Mouse (Mus musculus) layer of hippocampus, adult 11-12 months (tissue): ENCODE measurements at regions not wholly inside any gene's neighbourhood (a gene's known extent, or its start where the extent isn't known, plus 50 kb on each side); places are given as distances from the start of the nearest gene placed in this dataset.
"Not testable (repeated sequence)": the region's sequence is repeated elsewhere in the genome, so short reads cannot be mapped to it uniquely, and the experiment has no call there.

Experiments
- DNase-seq: peaks from one replicate; pipeline ENCODE4 v3.0.0; 2022; ENCODE audit warnings: low spot score

DNA sequence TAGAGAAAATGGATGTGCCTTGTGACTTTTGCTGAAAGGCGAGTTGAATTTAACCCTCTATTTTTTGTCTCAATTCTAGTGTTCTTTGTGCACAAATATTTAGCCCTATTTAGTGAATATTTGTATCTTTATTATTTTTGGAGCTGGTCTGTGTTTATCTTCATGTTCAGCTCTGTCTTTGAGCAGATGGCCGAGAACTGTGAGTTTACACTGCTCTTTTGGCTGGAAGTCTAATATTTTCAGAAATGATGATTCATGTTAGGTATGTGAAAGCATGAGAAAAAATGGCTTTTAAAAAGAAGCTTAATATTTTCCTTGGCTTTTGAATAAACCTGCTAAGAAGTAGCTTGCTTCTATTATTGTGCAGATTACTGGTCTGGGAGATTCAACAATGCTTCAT, 505.4 kb downstream of the Sema5a start:
- peak; percentile 7 for DNase-seq

DNA sequence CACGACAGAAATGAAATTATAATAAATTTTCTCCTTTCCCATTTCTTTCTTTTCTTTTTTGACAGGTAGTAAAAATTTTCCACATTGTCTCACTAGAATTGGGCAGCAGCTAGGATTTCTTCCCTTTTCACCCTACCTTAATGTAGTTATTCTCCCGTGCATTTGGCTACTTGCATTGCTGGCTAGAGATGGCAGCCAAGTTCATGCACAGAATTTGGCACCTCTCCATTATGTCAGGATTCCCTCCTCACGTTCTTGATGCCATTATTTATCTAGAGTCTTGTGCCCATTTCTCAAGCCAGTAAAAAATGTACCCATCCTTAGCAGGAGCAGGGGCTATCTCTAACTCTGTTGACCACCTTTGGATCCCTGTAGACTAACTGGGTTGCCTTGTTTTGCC, 507.4 kb downstream of the Sema5a start:
- DNase-seq: no peak

DNA sequence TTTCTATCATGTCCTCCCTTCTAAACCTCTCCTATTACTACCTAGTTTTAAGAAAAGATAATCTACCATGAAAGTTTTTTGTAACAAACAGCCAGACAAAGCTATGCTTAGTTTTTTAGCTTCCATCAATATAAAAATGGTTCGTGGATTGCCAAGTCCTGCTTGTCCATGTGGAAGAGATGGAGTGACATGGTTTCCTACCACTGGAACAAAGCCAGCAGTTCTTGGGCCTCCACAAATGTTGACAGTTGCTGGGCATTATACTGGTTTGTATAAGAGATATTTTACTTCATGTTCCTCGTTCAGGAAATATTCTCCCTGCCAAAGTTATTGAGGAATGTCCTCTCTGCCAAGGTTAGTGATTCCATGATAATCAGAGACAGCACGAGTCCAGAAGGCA, 515.5 kb downstream of the Sema5a start:
- no peak for DNase-seq

DNA sequence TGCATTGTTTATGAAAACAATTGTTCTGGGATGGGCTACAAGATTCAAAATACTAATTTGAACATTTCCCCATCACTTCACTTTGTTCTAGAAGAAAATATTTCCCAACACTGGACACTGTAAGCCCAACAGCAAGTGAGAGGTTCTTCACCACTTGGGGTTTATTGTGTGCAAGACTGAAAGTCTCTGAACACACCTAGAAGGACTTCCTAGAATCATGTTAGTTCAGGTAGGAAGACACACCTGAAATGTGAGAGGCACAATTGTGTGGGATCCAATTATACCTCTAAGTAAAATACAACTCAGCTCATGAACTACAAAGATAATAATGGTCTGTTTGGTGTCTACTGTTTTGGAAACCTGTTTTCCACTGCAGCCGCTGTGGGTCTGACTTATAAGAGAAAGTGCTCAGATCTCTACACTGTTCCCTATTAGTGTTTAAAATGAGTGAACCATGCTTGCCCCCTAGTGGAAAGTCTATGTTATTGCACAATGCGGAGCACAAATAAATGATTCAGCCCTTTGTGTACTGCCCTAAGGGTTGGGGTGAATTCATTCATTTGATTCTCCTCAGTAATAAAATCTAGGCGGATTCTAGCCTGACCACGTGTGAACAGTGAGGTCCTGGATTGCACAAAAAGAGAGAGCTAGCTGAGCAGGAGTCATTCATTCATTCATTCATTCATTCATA, 521.5 kb downstream of the Sema5a start:
- DNase-seq: no peak

DNA sequence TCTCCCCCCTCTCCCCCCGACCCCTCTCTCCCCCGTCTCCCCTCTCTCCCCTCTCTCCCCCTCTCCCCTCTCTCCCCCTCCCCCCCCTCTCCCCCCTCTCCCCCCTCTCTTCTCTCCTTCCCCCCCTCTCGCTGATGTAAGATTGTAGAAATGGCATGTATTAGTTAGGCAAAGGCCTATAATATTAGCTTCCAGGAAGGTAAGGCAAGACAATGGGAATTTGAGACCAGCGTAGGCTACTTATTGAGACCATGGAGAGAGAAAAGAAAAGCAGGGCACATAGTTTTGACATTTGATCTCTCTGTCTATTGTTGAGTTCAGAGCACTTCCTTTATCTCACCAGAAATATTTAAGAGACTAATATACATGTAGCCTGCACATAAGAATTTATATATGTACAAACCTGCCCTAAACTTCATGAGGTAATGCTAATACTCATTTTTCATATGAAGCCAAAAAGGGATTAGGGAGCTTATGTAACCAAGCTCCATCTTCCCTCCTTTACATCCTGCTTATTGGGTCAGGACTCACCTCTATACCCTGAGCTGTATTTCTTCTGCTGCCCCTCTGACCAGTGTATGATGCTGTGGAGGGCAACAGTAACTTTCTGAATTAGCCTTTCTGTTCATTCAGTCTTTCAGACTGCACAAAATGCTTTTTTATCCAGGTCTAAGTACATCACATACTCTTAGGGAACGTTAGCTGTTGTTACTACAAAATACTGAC, 522.3 kb downstream of the Sema5a start:
- no peak for DNase-seq

DNA sequence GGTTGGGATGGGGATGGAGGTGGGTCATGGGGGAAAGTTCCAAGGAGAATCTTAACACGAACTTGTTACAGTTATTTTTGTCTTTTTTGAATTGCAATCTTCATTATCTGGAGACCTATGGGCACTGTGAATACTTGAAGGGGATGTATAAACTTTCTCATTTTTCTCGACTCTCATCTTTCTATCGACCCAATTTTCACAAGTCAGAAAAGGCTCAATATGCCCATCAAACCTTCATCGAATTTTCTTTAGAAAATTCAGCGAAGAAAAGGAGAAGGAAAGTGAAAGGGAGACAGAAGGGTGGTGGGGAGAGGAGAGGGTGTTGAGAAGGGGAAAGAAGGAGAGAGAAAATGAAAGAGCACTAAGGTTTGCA, 533.6 kb downstream of the Sema5a start:
- not testable (repeated sequence) for DNase-seq

DNA sequence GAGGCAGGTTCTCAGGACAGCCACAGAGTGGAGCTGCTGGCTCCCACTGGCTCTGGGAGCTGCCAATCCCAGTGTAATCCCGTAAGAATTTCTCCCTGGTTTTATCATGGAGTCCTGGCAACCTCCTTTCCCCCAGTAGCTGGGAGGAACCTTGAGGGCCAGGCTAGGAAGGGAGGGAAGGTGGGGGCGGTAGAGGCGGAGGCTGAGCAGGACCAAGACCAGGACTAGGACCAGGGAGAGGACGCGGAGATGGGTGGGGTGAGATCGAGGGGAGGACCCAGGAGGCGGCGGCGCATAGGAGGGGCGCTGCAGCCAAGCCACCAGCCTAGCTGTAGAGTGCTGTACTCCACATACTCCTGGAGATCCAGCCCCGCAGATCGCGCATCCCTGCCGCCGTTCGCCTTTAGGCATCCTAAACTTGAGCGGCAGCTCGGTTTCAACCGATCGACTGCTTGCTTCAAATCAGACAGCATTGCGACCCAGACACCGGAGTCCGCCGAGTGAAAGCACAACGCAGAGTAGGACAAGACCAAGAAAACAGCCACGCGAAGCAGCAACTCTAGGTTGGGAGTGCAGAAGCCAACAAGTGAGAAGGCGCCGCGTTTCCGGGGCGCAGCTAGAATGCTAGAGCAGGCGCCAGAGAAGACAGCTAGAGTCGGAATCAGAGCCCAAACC, 534.1 kb downstream of the Sema5a start:
- peak; percentile 73 for DNase-seq

DNA sequence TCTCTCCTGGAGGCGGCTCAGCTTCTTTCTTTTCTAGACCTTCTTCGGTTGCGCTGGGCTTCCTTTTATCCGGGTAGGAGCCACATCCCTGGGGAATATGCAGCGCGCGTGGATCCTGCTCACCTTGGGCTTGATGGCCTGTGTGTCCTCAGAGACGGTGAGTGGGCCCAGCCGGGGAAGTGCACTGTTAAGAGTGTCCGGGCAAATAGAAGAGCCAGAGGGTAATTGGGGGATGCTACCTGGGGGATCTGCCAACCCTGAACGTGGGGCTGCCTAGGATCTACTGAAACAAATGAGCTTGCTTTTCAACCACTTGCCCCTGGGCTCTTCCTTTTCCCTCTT, 534.6 kb downstream of the Sema5a start:
- not testable (repeated sequence) for DNase-seq

DNA sequence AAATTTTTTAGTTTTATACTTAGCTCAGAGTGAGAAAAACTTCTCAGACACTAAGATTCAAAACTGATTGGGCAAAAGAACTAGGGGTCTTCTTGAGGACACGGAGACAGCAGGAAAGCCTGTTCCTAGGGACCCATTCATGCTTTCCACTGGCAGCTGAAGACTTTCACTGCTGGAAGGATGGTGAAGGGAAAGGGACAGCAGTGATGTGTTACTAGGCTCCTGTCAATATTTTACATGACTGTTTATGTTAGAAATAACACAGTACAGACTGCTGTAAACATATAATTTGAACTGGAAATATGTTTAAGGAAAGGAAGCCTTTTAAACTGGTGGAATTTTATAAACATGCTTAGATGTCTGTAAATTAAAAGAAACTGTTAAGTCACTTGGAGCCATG, 537.0 kb downstream of the Sema5a start:
- not testable (repeated sequence) for DNase-seq

DNA sequence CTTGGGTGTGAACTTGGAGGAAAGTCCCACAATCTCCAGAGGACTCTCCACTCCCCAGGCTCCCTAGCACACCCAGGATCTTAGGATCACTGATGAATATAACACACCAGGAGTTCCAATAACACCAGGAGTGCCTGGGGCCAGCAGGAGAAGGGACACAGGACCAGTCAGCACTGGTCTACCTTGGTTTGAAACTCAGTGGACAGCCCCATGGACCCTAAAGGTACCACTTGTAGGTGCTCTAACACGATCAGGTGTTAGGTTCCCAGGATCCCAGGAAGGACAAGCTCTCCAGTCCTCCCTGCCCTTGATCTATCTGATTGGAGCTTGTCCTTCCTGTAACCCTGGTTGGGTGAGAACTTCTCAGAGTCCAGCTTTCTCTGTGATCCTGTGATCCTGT, 554.6 kb downstream of the Sema5a start:
- DNase-seq: no peak

DNA sequence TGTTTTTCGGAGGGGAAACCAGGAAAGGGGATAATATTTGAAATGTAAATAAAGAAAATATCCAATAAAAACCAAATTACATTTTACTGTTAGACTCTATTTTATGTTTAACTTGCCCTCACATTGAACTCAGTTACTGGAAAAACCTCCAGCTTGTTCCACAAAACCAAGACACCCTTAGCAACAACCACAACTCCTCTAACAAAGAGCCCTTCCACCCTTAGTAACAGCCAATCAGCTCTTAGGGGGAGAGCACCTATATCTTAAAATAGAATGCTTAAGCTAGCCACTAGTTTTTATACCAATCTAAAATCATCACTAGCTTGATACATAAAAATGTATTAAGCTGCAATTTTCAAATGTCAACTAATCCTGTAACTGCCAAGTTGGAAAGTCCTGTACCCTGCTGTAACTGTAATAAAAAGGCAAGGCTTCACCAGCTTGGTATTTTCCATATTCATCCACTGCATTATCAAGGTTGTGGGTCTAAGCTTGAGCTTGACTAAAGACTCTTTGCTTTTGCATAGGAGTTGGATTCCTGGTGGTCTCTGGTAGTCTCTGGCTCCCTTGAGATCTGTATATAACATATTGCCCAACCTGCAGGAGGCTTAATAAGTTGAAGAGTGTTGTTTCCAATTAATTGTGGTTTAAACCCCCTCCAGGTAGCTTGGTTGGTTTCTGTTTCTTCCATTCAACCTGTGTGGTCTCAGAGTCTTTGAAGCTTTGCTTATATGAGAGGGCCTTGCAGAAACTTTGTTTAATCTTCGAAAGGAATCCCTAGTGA, 566.4 kb downstream of the Sema5a start:
- DNase-seq: no peak

DNA sequence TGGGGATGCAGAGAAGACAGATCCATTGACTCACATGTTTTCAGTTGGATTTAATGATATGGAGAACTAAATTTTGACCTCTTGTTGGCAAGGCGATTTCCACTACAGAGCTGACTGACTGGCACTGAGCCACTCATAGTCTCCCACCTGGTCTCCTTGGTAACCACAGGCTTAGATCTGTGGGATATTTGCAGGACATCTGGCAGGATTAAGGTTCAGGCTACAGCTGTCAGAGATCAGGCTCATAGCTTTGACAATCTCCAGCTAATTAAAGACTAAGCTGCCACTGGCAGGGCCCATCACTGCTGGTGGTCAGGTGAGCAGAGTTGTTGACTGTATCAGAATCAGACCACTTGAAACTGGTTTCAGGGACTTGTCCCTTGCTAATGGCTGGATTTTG, 595.4 kb downstream of the Sema5a start:
- DNase-seq: no peak
